Mouse (Mus musculus): ENCODE results near the gene Tbx10.

GRCm38 (mm10) chr19:3945872-3946564 lies 46.5 kb upstream of the Tbx10 start:
- TF ChIP-seq POLR2A (IDR thresholded peaks at IDR 0.05; ENCODE audit: insufficient read depth, low read length) (no peak), CTCF (IDR thresholded peaks at IDR 0.05; ENCODE audit: low read depth, low read length) (no peak)
